Mouse (Mus musculus) small intestine, adult 2 months (tissue): ENCODE measurements around the gene Camk2b. TPM values are rescaled to one million over a fixed set of nuclear protein-coding genes. Genes with fewer than 3 reads are reported as not detected.
"Not testable (repeated sequence)": the region's sequence is repeated elsewhere in the genome, so short reads cannot be mapped to it uniquely, and the experiment has no call there.

Experiments used
- H3K27ac ChIP-seq: fragments of 200-500 bp; 2 replicates; pipeline ENCODE4 v1.5.1; 2012; ENCODE audit warnings: low read depth, low read length, control low read depth, inconsistent platforms; ENCODE audit not compliant: insufficient read depth
- H3K27me3 ChIP-seq: fragments of 200-500 bp; 2 replicates; pipeline ENCODE4 v1.6.1; 2012; ENCODE audit warnings: mild to moderate bottlenecking, moderate library complexity, low read length, inconsistent platforms; ENCODE audit not compliant: control insufficient read depth, insufficient read depth
- H3K36me3 ChIP-seq: fragments of 200-500 bp; 2 replicates; pipeline ENCODE4 v1.6.1; 2012; ENCODE audit warnings: mild to moderate bottlenecking, low read length, control low read depth, inconsistent platforms; ENCODE audit not compliant: control insufficient read depth, insufficient read depth
- H3K4me1 ChIP-seq: fragments of 200-500 bp; 2 replicates; pipeline ENCODE4 v1.6.1; 2012; ENCODE audit warnings: low read length, inconsistent platforms, mixed read lengths; ENCODE audit not compliant: control insufficient read depth, insufficient read depth, insufficient read length
- H3K4me3 ChIP-seq: fragments of 200-500 bp; 2 replicates; pipeline ENCODE4 v1.5.1; 2012; ENCODE audit warnings: low read depth, mild to moderate bottlenecking, control low read depth, inconsistent platforms, low read length, moderate library complexity
- CTCF ChIP-seq: fragments of 200-500 bp; IDR thresholded peaks from 2 replicates; pipeline ENCODE4 v1.5.1; 2012; ENCODE audit warnings: low read depth, mild to moderate bottlenecking, control low read depth, inconsistent platforms, low read length, moderate library complexity, mixed read lengths; ENCODE audit not compliant: insufficient replicate concordance, insufficient read length; ENCODE audit errors: extremely low read depth
- POLR2A ChIP-seq: fragments of 200-500 bp; IDR thresholded peaks from 2 replicates; pipeline ENCODE4 v1.6.1; 2012; ENCODE audit warnings: low read depth, mild to moderate bottlenecking, control low read depth, inconsistent platforms, low read length, moderate library complexity
- WGBS: fragments of 180-500 bp; shearing (Covaris S2); methylation state at CpG from one replicate; pipeline ENCODE4 v1.1.7; 2018; 5-methylcytosine and 5-hydroxymethylcytosine counted together
- polyA plus RNA-seq: library from polyadenylated mRNA; depleted of rRNA; stranded (reverse); fragments of >200 nt; gene quantifications from 2 replicates; pipeline ENCODE4 v1.2.3, GENCODE M21; 2012

The Camk2b gene
- polyA plus RNA-seq, 1 experiment, result 8.1 TPM

- TF ChIP-seq POLR2A (no peak), CTCF (no peak)
- H3K27ac ChIP-seq, result peak overlapping the region; percentile 44; the same call in 1 of the 2 replicates
- H3K4me3 ChIP-seq, result no peak overlapping the region
- 20% methylated on average over 7 of the region's 7 CpGs for WGBS
- peaks cover 16% of the 10 kb centered on the region for H3K4me1 ChIP-seq
- H3K36me3 ChIP-seq, result peaks cover 6% of the 10 kb centered on the region
- no peaks in the 10 kb centered on the region for H3K27me3 ChIP-seq
These were observed 47.7 kb downstream of the Camk2b start for GRCm38 (mm10) chr11:6018218-6019010.

DNA sequence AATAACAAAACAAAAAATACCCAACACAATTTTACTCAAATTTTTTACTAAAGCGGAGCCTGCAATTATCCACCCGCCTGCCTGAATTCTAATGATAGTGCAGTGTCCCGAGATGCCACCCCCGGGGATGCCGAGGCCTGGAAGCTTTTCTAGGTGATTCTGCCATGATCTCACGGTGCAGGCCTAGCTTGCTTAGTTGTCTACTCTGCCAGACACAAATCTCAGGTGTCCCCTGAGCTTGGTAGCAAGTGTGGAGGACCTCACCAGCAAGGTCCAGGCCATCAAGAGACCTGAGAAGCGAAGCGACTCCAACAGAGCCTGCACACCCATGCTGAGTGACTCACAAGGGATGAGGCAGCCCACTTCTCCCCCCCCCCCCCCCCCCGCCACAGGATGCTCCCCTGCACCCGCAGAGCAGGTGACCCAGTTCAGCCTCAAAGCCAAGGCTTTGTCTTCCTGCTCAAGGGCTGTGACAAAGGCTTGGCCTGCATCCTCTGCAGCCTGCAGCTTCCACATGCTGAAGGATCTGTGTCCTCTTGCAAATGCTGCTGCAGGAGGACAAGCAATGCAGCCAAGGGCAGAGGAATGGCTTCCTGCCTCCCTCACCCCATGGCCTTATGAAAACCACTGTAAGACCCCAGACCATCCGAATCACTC lies 48.5 kb downstream of the Camk2b start:
- no peak overlapping the region; the same call in 1 of the 2 replicates for H3K27ac ChIP-seq
- WGBS, result 68% methylated on average over 11 of the region's 11 CpGs
- peaks cover 16% of the 10 kb centered on the region for H3K4me1 ChIP-seq
- peaks cover 11% of the 10 kb centered on the region for H3K36me3 ChIP-seq
- no peak overlapping the region for H3K4me3 ChIP-seq
- TF ChIP-seq POLR2A (no peak), CTCF (no peak)
- H3K27me3 ChIP-seq, result no peaks in the 10 kb centered on the region

GRCm38 (mm10) chr11:6016797-6017395 lies 49.3 kb downstream of the Camk2b start:
- Histone ChIP-seq H3K27ac (no peak overlapping the region), H3K4me3 (no peak overlapping the region), H3K4me1 (peaks cover 19% of the 10 kb centered on the region), H3K36me3 (peaks cover 15% of the 10 kb centered on the region), H3K27me3 (no peaks in the 10 kb centered on the region)
- WGBS, result 69% methylated on average over 9 of the region's 9 CpGs
- TF ChIP-seq CTCF (no peak), POLR2A (no peak)

GRCm38 (mm10) chr11:6016368-6016767 lies 49.8 kb downstream of the Camk2b start:
- Histone ChIP-seq H3K36me3 (peaks cover 20% of the 10 kb centered on the region), H3K27ac (no peak overlapping the region), H3K27me3 (no peaks in the 10 kb centered on the region), H3K4me1 (peaks cover 23% of the 10 kb centered on the region), H3K4me3 (no peak overlapping the region)
- TF ChIP-seq POLR2A, result no peak
- no peak for TF ChIP-seq CTCF
- 11% methylated on average over 3 of the region's 3 CpGs for WGBS

GRCm38 (mm10) chr11:6015011-6015431 lies 51.1 kb downstream of the Camk2b start:
- 70% methylated on average over 6 of the region's 6 CpGs for WGBS
- no peak overlapping the region for H3K4me3 ChIP-seq
- H3K27me3 ChIP-seq, result no peaks in the 10 kb centered on the region
- H3K36me3 ChIP-seq, result peaks cover 26% of the 10 kb centered on the region
- H3K4me1 ChIP-seq, result peaks cover 23% of the 10 kb centered on the region
- TF ChIP-seq CTCF, result no peak
- TF ChIP-seq POLR2A, result no peak
- no peak overlapping the region for H3K27ac ChIP-seq

DNA sequence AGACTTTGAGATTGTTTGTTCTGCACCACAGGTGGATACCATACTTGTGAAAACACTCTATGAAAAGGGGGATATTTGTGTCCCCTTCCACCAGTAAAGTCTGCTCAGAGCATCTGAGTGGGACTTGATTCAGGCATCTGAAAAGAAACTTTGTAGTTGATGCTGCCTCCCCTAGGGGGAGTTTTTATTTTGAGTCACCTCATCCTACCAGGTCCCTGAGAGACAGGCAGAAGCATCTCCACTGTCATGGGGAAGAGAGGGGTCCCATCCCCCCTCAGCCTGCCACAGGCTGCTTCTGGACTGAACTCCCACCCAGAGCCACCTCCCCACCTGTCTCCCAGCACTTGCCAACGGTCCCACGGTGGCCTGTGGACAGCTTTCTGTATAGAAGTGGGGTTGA lies 52.8 kb downstream of the Camk2b start:
- no peak for TF ChIP-seq CTCF
- TF ChIP-seq POLR2A, result no peak
- H3K36me3 ChIP-seq, result peaks cover 37% of the 10 kb centered on the region
- no peaks in the 10 kb centered on the region for H3K27me3 ChIP-seq
- H3K4me1 ChIP-seq, result peaks cover 14% of the 10 kb centered on the region
- H3K4me3 ChIP-seq, result no peak overlapping the region
- WGBS, result 51% methylated on average over 2 of the region's 2 CpGs
- H3K27ac ChIP-seq, result peak overlapping the region; percentile 26; the same call in 1 of the 2 replicates

DNA sequence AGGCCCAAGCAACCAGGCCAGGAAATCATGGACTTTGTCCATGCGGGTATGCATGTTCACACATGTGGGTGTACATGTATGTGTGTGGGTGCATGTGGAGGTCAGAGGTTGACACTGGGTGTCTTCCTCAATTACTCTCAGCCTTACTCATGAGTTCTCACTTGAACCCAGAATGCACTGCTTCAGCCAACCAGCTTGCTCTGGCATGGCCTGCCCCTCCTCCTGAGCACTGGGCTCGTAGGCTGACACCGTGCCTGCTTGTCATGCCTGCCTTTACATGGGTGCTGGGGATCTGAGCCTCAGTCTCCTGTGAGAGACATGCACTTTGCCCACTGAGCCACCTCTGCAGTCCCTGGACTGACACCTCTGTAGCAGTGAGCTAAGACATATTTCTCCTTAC lies 54.3 kb downstream of the Camk2b start:
- Histone ChIP-seq H3K27me3 (no peaks in the 10 kb centered on the region), H3K4me3 (peak overlapping the region; percentile 16; the same call in 1 of the 2 replicates), H3K4me1 (peaks cover 8% of the 10 kb centered on the region), H3K27ac (peak overlapping the region; percentile 57), H3K36me3 (peaks cover 41% of the 10 kb centered on the region)
- TF ChIP-seq POLR2A (no peak; the same call in 1 of the 2 replicates), CTCF (no peak)
- 59% methylated on average over 3 of the region's 3 CpGs for WGBS

DNA sequence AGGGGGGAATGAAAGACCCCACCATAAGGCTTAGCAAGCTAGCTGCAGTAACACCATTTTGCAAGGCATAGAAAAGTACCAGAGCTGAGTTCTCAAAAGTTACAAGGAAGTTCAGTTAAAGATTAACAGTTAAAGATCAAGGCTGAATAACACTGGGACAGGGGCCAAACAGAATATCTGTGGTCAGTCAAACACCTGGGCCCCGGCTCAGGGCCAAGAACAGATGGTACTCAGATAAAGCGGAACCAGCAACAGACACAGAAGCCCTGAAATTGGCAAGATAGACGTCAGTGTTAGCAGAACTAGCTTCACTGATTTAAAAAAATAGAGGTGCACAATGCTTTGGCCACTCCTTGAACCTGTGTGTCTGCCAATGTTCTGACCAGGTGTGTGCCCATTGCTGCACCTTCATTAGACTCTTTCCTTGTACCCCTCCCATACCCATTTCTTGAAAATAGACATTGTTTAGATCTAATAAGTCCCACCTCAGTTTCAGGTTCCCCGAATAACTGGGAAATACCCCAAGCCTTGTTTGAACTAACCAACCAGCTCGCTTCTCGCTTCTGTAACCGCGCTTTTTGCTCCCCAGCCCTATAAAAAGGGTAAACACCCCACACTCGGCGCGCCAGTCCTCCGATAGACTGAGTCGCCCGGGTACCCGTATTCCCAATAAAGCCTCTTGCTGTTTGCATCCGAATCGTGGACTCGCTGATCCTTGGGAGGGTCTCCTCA lies 55.2 kb downstream of the Camk2b start:
- H3K4me1 ChIP-seq, H3K27me3 ChIP-seq: not testable (repeated sequence)
- Histone ChIP-seq H3K27ac (peak overlapping the region; percentile 100), H3K36me3 (peaks cover 41% of the 10 kb centered on the region), H3K4me3 (peak overlapping the region; percentile 47)
- 41% methylated on average over 3 of the region's 18 CpGs for WGBS

DNA sequence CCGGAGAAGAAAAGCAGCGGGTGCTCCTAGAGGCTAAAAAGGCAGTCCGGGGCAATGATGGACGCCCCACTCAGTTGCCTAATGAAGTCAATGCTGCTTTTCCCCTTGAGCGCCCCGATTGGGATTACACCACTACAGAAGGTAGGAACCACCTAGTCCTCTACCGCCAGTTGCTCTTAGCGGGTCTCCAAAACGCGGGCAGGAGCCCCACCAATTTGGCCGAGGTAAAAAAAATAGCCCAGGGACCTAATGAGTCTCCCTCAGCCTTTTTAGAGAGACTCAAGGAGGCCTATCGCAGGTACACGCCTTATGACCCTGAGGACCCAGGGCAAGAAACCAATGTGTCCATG lies 58.4 kb downstream of the Camk2b start:
- peak overlapping the region; percentile 100 for H3K27ac ChIP-seq
- H3K36me3 ChIP-seq, result peaks cover 30% of the 10 kb centered on the region
- H3K4me1 ChIP-seq, result peaks cover 31% of the 10 kb centered on the region
- H3K27me3 ChIP-seq, result not testable (repeated sequence)
- peak overlapping the region; percentile 82 for H3K4me3 ChIP-seq
- WGBS, result 11% methylated on average over 12 of the region's 13 CpGs

GRCm38 (mm10) chr11:6007010-6007778 lies 59.0 kb downstream of the Camk2b start:
- Histone ChIP-seq H3K4me3 (peak overlapping the region; percentile 82), H3K27ac (peak overlapping the region; percentile 100), H3K4me1 (peaks cover 36% of the 10 kb centered on the region), H3K36me3 (peaks cover 29% of the 10 kb centered on the region)
- WGBS, result 2% methylated on average over 23 of the region's 49 CpGs
- H3K27me3 ChIP-seq, result not testable (repeated sequence)
